Mouse (Mus musculus) cortical plate, adult 2 months (tissue): ENCODE results near the gene Trpc3. TPM values are rescaled to one million over a fixed set of nuclear protein-coding genes. Genes with fewer than 3 reads are reported as not detected.
A peak's percentile ranks its signal among the peaks of the same experiment; 100 is the strongest.
"Not testable (repeated sequence)": the region's sequence is repeated elsewhere in the genome, so short reads cannot be mapped to it uniquely, and the experiment has no call there.

ENCODE experiments used
- H3K27ac ChIP-seq: fragments of 200-500 bp; 2 replicates; pipeline ENCODE4 v1.5.1; 2012; ENCODE audit warnings: low read length, control low read depth, inconsistent platforms; ENCODE audit not compliant: insufficient read depth
- H3K4me1 ChIP-seq: fragments of 200-500 bp; 2 replicates; pipeline ENCODE4 v1.6.1; 2011; ENCODE audit warnings: low read length; ENCODE audit not compliant: control insufficient read depth, insufficient read depth
- H3K4me3 ChIP-seq: fragments of 200-500 bp; 2 replicates; pipeline ENCODE4 v1.5.1; 2011; ENCODE audit warnings: mild to moderate bottlenecking, low read length, control low read depth; ENCODE audit not compliant: insufficient read depth
- CTCF ChIP-seq: fragments of 200-500 bp; IDR thresholded peaks from 2 replicates; pipeline ENCODE4 v1.5.1; 2011; ENCODE audit warnings: mild to moderate bottlenecking, control low read depth, low read length; ENCODE audit not compliant: insufficient read depth; ENCODE audit errors: extremely low read depth
- POLR2A ChIP-seq: fragments of 200-500 bp; IDR thresholded peaks from 2 replicates; pipeline ENCODE4 v1.6.1; 2011; ENCODE audit warnings: mild to moderate bottlenecking, low read length, control low read depth; ENCODE audit not compliant: insufficient read depth; ENCODE audit errors: extremely low read depth
- polyA plus RNA-seq: library from polyadenylated mRNA; depleted of rRNA; stranded (reverse); fragments of >200 nt; gene quantifications from 2 replicates; pipeline ENCODE4 v1.2.3, GENCODE M21; 2012; rRNA removed

Gene Trpc3
- 15.9 and 17.2 TPM in 2 replicates for polyA plus RNA-seq

- TF ChIP-seq POLR2A = no peak
- TF ChIP-seq CTCF = peak; percentile 25; the same call in 1 of the 2 replicates
- H3K4me3 ChIP-seq = peak within 1 kb of the TSS; percentile 43
- no peaks in the 10 kb centered on the region for H3K4me1 ChIP-seq
- no peak within 1 kb of the TSS for H3K27ac ChIP-seq
Observed at GRCm38 (mm10) chr3:36689392-36690291, at the start of gene Trpc3. Gene Trpc3 (minus strand): TSS chr3:36690167.

- TF ChIP-seq CTCF (no peak), POLR2A (no peak)
- H3K4me1 ChIP-seq = peaks cover 2% of the 10 kb centered on the region; the same call in 1 of the 2 replicates
- H3K4me3 ChIP-seq = no peak overlapping the region
- H3K27ac ChIP-seq = no peak overlapping the region
Observed at GRCm38 (mm10) chr3:36738071-36738470, 48.1 kb upstream of the Trpc3 start.

DNA sequence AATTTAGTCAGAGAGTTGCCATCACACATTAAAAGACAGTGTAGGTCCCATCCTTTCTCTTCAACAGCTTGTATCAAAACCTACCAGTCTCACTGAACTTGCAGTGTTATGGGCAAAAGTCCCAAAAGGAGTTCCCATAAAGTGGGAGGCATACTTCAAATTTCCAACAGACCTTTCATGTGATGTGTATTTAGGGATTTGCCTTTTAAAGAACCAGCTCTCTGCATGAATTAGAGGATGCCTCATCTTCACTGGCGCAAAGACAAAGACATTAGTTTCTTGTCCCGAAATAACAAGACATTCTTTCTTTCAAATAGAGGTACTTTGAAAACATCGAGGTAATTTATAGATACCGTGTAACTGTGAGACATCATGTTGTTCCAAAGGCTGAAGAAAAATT is 43.1 kb upstream of the Trpc3 start:
- no peak for TF ChIP-seq POLR2A
- no peak for TF ChIP-seq CTCF
- H3K27ac ChIP-seq = no peak overlapping the region
- no peak overlapping the region for H3K4me3 ChIP-seq

DNA sequence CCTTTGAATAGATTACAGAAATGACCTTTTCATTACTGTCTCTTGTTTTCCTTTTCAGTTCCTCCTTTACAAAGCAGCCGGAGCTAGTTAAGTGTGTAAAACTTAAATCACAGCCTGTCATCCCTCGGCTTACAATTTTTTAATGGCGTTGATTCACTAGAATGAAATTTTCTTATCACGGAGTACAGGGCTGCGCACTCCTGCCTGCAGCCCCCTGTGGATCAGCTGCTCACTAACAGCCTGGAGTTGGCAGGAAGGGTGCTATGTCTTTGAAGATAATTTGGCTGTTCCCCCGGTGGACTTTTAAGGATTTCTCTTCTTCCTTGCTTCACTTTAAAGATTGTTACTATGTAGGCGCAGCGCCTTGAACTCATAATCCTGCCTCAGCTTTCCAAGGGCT is 36.6 kb upstream of the Trpc3 start:
- Histone ChIP-seq H3K4me3 (no peak overlapping the region), H3K27ac (no peak overlapping the region), H3K4me1 (no peaks in the 10 kb centered on the region)
- TF ChIP-seq CTCF = no peak
- TF ChIP-seq POLR2A = no peak

More for the DNA sequence above, 43.1 kb upstream of the Trpc3 start:
- peaks cover 2% of the 10 kb centered on the region; the same call in 1 of the 2 replicates for H3K4me1 ChIP-seq

DNA sequence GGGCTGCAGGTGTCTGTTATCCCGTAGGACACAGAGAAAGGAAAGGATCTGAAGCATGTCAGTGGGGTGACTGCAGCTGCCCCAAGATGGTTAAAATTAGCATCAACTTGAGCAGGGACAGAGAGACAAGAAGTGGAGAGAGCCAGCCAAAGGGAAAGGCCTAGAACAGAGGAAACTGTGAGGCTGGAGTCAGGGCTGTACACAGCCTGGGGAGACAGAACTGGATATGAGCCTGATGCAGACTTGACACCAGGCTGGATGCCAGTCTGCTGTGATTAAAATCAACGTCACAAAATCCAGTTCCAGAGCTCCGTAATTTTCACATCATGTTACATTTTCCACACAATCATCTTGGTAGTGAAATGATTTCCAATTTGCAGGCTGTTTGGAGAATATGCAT is 31.9 kb upstream of the Trpc3 start:
- TF ChIP-seq POLR2A (no peak), CTCF (no peak)
- no peak overlapping the region for H3K4me3 ChIP-seq
- no peak overlapping the region for H3K27ac ChIP-seq
- no peaks in the 10 kb centered on the region for H3K4me1 ChIP-seq

GRCm38 (mm10) chr3:36709521-36709920 is 19.6 kb upstream of the Trpc3 start:
- TF ChIP-seq POLR2A (no peak), CTCF (no peak)
- no peak overlapping the region for H3K4me3 ChIP-seq
- no peak overlapping the region for H3K27ac ChIP-seq
- no peaks in the 10 kb centered on the region for H3K4me1 ChIP-seq

GRCm38 (mm10) chr3:36690292-36690650 is 304 bp upstream of the Trpc3 start:
- H3K27ac ChIP-seq = no peak overlapping the region
- no peaks in the 10 kb centered on the region for H3K4me1 ChIP-seq
- no peak for TF ChIP-seq POLR2A
- TF ChIP-seq CTCF = no peak
- peak overlapping the region; percentile 43; the same call in 1 of the 2 replicates for H3K4me3 ChIP-seq

GRCm38 (mm10) chr3:36688874-36689273 is 1.1 kb downstream of the Trpc3 start:
- H3K4me3 ChIP-seq = peak overlapping the region; percentile 43
- no peak overlapping the region for H3K27ac ChIP-seq
- no peaks in the 10 kb centered on the region for H3K4me1 ChIP-seq
- TF ChIP-seq CTCF (peak; percentile 49), POLR2A (no peak)

GRCm38 (mm10) chr3:36675822-36676221 is 14.1 kb downstream of the Trpc3 start:
- Histone ChIP-seq H3K4me1 (no peaks in the 10 kb centered on the region), H3K4me3 (no peak overlapping the region), H3K27ac (no peak overlapping the region)
- TF ChIP-seq POLR2A (no peak), CTCF (no peak)

DNA sequence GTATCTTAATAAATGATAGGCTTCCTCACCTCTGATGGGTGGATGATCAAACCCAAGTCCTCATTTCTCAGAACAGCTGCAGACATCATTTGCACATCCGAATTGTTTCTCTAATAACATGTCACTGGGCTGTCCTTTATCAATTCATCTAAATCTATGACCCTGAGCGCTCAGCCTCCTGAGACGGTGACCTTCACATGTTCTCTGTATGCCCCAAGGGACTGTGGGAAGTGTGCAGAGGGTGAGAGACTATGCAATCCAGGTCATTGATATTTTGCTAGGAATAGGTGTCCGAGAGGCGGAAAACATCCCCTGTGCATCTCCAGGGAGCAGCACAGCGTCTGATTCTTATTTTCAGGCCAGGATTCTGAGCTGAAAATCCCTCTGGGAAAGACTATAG is 22.2 kb downstream of the Trpc3 start:
- H3K4me1 ChIP-seq = no peaks in the 10 kb centered on the region
- H3K4me3 ChIP-seq = no peak overlapping the region
- H3K27ac ChIP-seq = no peak overlapping the region
- TF ChIP-seq CTCF (no peak), POLR2A (no peak)

GRCm38 (mm10) chr3:36645245-36645559 is 44.8 kb downstream of the Trpc3 start:
- not testable (repeated sequence) for H3K4me3 ChIP-seq, H3K27ac ChIP-seq, H3K4me1 ChIP-seq
